Mouse (Mus musculus) common myeloid progenitor, adult 5-6 weeks (primary cell): ENCODE results near the gene Chchd1. TPM values are rescaled to one million over a fixed set of nuclear protein-coding genes. Genes with fewer than 3 reads are reported as not detected.
"Not testable (repeated sequence)": the region's sequence is repeated elsewhere in the genome, so short reads cannot be mapped to it uniquely, and the experiment has no call there.

Source experiments
- ATAC-seq: replicated peaks from 2 replicates; pipeline ENCODE4 v1.8.0; 2016; ENCODE audit warnings: low read depth, mild to moderate bottlenecking, moderate TSS enrichment, inconsistent platforms; ENCODE audit not compliant: poor library complexity, severe bottlenecking
- total RNA-seq: library from RNA; stranded (forward); fragments of 200-1000, 187-1606 nt; gene quantifications from 2 replicates; pipeline ENCODE4 v1.2.3, GENCODE M21; 2017

Chchd1 gene
- total RNA-seq, 1 experiment from 2014 or later, result 100 TPM

DNA sequence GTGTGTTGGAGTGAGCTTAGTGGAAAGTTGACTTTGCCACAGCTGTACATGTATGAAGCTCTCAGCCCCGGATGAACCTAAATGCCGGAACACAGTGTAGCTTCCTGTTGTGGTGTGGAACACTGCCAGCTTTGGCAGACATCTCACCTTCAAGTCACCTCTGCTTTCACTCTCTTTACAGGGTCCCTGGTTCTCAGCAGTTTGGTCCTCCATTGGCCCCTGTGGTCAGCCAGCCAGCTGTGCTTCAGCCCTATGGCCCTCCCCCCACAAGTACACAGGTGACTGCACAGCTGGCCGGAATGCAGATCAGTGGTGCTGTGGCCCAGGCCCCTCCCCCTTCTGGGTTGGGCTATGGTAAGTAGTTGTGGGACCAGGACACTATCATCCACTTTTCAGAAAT lies 20.3 kb upstream of the Chchd1 start:
- peak; percentile 77 for ATAC-seq

DNA sequence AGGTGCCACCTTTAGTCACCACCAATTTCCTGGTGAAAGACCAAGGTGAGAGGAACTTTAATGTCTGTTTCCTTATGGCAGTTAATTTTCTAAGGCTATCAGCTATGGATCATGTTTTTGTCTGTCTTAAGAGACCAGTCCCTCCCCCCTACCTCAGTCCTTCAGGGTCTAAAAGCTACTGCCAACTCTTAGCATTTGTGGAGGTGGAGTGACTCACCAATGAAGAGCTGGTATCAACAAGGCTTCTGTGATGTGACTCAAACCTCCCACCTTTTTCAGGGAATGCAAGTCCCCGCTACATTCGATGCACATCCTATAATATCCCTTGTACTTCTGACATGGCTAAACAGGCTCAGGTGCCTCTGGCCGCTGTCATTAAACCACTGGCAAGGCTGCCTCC lies 16.2 kb upstream of the Chchd1 start:
- no peak for ATAC-seq

- no peak for ATAC-seq
These were observed 13.8 kb upstream of the Chchd1 start for GRCm38 (mm10) chr14:20689009-20689408.

DNA sequence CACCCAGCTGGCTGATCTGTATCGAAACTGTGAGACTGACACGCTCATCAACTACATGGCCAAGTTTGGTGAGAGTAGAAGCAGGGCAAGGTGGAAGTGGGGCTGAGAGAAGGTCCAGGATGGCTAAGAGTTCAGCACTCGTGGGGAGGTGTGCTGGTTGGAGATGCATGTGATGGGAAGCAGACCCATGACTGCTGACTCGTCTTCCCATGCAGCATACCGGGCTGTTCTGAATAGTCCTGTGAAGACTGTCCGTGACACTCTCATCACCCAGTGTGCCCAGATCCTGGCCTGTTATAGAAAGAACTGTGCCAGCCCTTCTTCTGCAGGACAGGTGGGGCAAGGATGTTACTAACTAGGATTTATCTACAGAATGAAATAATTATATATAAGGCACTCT lies 11.0 kb upstream of the Chchd1 start:
- no peak for ATAC-seq

- no peak for ATAC-seq
These were observed 9.2 kb upstream of the Chchd1 start for GRCm38 (mm10) chr14:20693589-20694101.

- peak; percentile 6 for ATAC-seq
These were observed 8.5 kb upstream of the Chchd1 start for GRCm38 (mm10) chr14:20694185-20694883.

- ATAC-seq, result peak; percentile 76
These were observed 7.7 kb upstream of the Chchd1 start, which contains the start of gene Fut11 for GRCm38 (mm10) chr14:20694884-20695760. Gene Fut11, plus strand, starts transcription at chr14:20694968.

DNA sequence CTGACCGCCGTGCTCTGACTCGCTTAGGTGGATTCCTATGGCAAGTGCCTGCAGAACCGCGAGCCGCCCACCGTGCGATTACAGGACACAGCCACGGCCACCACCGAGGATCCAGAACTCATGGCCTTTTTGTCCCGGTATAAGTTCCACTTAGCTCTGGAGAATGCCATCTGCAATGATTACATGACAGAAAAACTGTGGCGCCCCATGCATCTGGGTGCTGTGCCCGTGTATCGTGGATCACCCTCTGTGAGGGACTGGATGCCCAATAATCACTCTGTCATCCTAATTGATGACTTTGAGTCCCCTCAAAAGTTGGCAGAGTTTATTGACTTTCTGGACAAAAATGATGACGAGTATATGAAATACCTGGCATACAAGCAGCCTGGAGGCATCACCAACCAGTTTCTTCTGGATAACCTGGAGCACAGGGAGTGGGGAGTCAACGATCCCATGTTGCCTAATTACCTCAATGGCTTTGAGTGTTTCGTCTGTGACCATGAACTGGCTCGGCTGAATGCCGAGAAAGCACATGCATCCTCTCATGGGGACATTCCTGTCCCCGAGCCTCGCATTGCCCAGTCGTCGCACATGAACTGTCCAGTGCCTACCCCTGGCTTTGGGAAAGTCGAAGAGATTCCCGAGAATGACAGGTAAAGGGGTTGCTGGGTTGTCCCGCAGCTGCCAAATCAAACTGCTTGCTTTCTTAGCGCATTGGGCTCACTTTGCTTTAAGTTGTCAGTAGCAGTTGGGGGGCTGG lies 6.9 kb upstream of the Chchd1 start:
- ATAC-seq, result peak; percentile 13; the same call in 1 of the 2 replicates

- peak; percentile 51; the same call in 1 of the 2 replicates for ATAC-seq
These were observed 5.8 kb upstream of the Chchd1 start for GRCm38 (mm10) chr14:20696986-20697385.

DNA sequence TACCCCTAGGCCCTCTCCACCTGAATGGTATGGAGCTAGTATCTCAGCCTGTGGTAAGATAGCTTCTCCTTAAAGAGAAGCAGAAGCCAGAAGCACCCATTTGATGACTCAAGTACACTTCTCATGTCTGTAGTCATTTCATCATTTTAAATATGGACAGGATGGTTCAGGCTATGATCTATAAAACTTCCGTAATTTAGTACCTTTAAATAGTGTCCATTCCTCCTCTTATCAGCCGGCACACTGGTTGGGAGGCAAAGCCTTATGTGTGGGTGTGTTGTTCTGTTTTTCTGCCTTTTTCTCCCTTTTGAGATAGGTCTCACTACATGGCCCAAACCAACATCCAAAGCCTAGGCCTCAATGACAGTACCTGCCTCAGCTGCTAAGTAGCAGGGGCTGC lies 4.3 kb upstream of the Chchd1 start:
- ATAC-seq, result no peak

DNA sequence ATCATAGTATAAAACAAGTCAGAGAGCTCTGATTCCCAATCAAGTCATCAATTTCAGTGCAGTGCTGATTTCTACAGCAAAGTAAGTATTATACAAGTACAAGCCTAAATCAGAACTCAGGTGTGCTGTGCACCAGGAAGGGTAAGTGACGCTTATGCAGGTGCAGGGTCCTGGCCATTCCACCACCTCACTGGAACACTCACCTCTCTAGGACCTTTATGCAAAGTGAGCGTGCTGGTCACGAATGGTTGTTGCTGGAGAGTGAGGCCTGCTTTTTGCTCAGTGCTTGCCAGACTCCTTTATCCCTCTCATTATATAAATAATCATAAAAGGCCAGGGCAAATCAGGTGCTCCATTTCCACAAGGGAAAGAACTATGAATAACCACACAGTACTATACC lies 2.4 kb upstream of the Chchd1 start:
- no peak for ATAC-seq

GRCm38 (mm10) chr14:20701554-20701953 lies 1.3 kb upstream of the Chchd1 start:
- ATAC-seq, result no peak

DNA sequence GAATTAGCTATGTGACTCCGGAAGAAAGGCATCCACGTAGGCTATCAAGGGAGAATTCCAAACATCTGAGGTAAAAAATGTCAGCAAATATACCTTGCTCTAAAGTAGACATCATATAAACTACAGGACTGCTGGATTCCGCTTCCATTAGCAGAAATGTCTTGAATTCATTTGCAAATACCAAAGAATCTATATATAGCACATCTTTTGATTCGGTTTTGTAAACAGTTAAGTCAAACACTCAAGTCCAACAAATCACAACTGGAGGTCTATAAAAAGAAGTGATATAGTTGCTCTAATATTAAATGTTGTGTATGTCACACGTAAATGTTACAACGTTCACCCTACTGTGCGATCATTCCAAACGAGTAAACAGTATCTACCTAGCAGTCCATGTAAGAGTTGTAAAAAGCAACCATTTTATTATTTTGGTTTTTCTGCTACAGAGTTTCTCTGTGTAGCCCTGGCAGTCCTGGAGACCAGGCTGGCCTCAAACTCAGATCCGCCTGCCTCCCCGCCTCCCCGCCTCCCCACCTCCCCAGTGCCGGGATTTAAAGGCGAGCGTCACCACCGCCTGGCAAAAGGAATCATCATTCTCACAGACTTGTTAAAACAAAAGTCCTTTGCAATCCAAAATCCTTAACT lies 588 bp upstream of the Chchd1 start:
- ATAC-seq, result no peak

DNA sequence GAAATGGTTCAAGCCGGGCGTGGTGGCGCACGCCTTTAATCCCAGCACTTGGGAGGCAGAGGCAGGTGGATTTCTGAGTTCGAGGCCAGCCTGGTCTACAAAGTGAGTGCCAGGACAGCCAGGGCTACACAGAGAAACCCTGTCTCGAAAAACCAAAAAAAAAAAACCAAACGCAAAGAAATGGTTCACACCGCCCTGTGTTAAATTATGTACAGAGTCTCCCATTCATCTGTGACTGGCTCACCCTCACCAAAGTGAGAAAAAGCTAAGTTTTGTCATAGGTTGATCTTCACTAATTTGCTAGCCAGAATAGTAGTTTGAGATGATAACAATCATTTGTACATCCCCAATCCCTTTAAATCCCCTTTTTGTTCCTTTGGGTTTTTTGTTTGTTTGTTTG lies 655 bp downstream of the Chchd1 start:
- ATAC-seq, result not testable (repeated sequence)

GRCm38 (mm10) chr14:20707201-20708190 lies 4.7 kb downstream of the Chchd1 start, which contains the start of gene Zswim8:
Gene Zswim8, plus strand, starts transcription at chr14:20707552.
- ATAC-seq, result peak; percentile 76

- peak; percentile 29; the same call in 1 of the 2 replicates for ATAC-seq
These were observed 5.4 kb downstream of the Chchd1 start for GRCm38 (mm10) chr14:20708239-20708638.

- no peak for ATAC-seq
These were observed 11.0 kb downstream of the Chchd1 start for GRCm38 (mm10) chr14:20713832-20714231.

GRCm38 (mm10) chr14:20718443-20718842 lies 15.6 kb downstream of the Chchd1 start:
- ATAC-seq, result no peak
